ENCODE assay signal across 9 mouse cellular contexts in genomic region chr5:121003781-121004180, GRCm38 (mm10). TPM values are rescaled to one million over a fixed set of nuclear protein-coding genes. Genes with fewer than 3 reads are reported as not detected.
DNase-seq lines count a peak whose midpoint lies in the region; ATAC-seq and TF ChIP-seq lines count a peak whose summit lies in the region.
"Had no signal": no experiment of that assay in that cellular context is flagged by ENCODE, and none has a peak within 500 bp of the region (broad histone marks: within the 10 kb centered on the region; RNA-seq: fewer than 3 reads in every experiment).

No protein-coding gene starts in this region.

- DNase-seq in A20 (ENCODE audit: low read depth, low spot score), result peak; percentile 48
- DNase-seq in forebrain, embryonic 10.5 days (ENCODE audit: extremely low spot score, low spot score), result no peak
- DNase-seq in testis, postnatal 14 days (ENCODE audit: low spot score), result no peak

- peak; percentile 34; the same call in 1 of the 2 replicates for ATAC-seq in megakaryocyte progenitor cell, adult 5-6 weeks (replicated peaks; ENCODE audit: poor library complexity)
- ATAC-seq in activated CD4-positive, CD25-positive, alpha-beta regulatory T cell, adult 4 months, result no peak
- ATAC-seq in intestine, embryonic 15.5 days, result no peak

- no peak overlapping the region for H3K27ac ChIP-seq in ES-Bruce4 (ENCODE audit: insufficient read depth, low read length)
- 0 out of 2 replicates have a peak overlapping the region, but pooled peaks have one; percentile 46 for H3K27ac ChIP-seq in forebrain, embryonic 10.5 days
- no peak overlapping the region for H3K27ac ChIP-seq in intestine, embryonic 15.5 days
- H3K27ac ChIP-seq: stomach, embryonic 15.5 days had no signal

- H3K27me3 ChIP-seq in ES-Bruce4 (ENCODE audit: control insufficient read depth, insufficient read depth, low read length, poor library complexity, severe bottlenecking), result no peaks in the 10 kb centered on the region
- peaks cover 35% of the 10 kb centered on the region for H3K27me3 ChIP-seq in forebrain, embryonic 10.5 days (ENCODE audit: poor library complexity, severe bottlenecking)
- peaks cover 13% of the 10 kb centered on the region for H3K27me3 ChIP-seq in intestine, embryonic 15.5 days (replicated peaks)

- peaks cover 6% of the 10 kb centered on the region for H3K4me1 ChIP-seq in ES-Bruce4 (ENCODE audit: control insufficient read depth, insufficient read depth, low read length)
- peaks cover 18% of the 10 kb centered on the region for H3K4me1 ChIP-seq in forebrain, embryonic 10.5 days
- no peaks in the 10 kb centered on the region for H3K4me1 ChIP-seq in intestine, embryonic 15.5 days (replicated peaks)
- H3K4me1 ChIP-seq: stomach, embryonic 15.5 days had no signal

- H3K36me3 ChIP-seq in ES-Bruce4 (ENCODE audit: control insufficient read depth, insufficient read depth, low read length, poor library complexity, severe bottlenecking), result no peaks in the 10 kb centered on the region
- no peaks in the 10 kb centered on the region for H3K36me3 ChIP-seq in forebrain, embryonic 10.5 days (replicated peaks)
- no peaks in the 10 kb centered on the region for H3K36me3 ChIP-seq in intestine, embryonic 15.5 days
- H3K36me3 ChIP-seq: stomach, embryonic 15.5 days had no signal

- 0 out of 2 replicates have a peak overlapping the region, but pooled peaks have one; percentile 17 for H3K9ac ChIP-seq in ES-Bruce4 (ENCODE audit: low read depth, poor library complexity, severe bottlenecking)
- H3K9ac ChIP-seq in intestine, embryonic 15.5 days, result no peak overlapping the region
- H3K9ac ChIP-seq: stomach, embryonic 15.5 days had no signal

- no peak for TF ChIP-seq EP300 in ES-Bruce4 (IDR thresholded peaks at IDR 0.05; ENCODE audit: insufficient read depth, low read depth, low read length)

- WGBS in forebrain, embryonic 10.5 days, result 31% methylated on average over 17 of the region's 17 CpGs
- WGBS in intestine, embryonic 15.5 days, result 36% methylated on average over 17 of the region's 17 CpGs

- no peak overlapping the region for H3K4me2 ChIP-seq in intestine, embryonic 15.5 days (replicated peaks)
- H3K4me2 ChIP-seq: stomach, embryonic 15.5 days had no signal

- TF ChIP-seq CTCF in ES-Bruce4 (IDR thresholded peaks at IDR 0.05; ENCODE audit: low read depth, low read length), result no peak

- no peak overlapping the region for H3K4me3 ChIP-seq in ES-Bruce4 (ENCODE audit: low read depth, low read length)
- H3K4me3 ChIP-seq in forebrain, embryonic 10.5 days, result peak overlapping the region; percentile 34
- no peak overlapping the region for H3K4me3 ChIP-seq in intestine, embryonic 15.5 days (replicated peaks)
- H3K4me3 ChIP-seq: stomach, embryonic 15.5 days had no signal

- TF ChIP-seq POLR2A in ES-Bruce4 (IDR thresholded peaks at IDR 0.05; ENCODE audit: insufficient read depth, low read length), result no peak

- no peaks in the 10 kb centered on the region for H3K9me3 ChIP-seq in ES-Bruce4 (replicated peaks; ENCODE audit: control insufficient read depth, insufficient read depth, low read length, poor library complexity, severe bottlenecking)
- H3K9me3 ChIP-seq in forebrain, embryonic 10.5 days, result no peaks in the 10 kb centered on the region
- H3K9me3 ChIP-seq in intestine, embryonic 15.5 days, result no peaks in the 10 kb centered on the region
- H3K9me3 ChIP-seq: stomach, embryonic 15.5 days had no signal

RNA-seq across cellular contexts. Expression of gene Rph3a, which starts 6.1 kb away (rescaled TPM):
- polyA plus RNA-seq in ES-Bruce4 (2011; ENCODE audit: insufficient read depth, insufficient read length, low read depth, missing spikeins), result not detected in 2 replicates
- 0.25 and 0.60 TPM in 2 replicates for polyA plus RNA-seq in forebrain, embryonic 10.5 days (2016; fragmentation: Nextera tagmentation; extraction: Ambion mirVana)
- total RNA-seq in megakaryocyte progenitor cell, adult 5-6 weeks (2015), result not detected in 2 replicates
- not detected in 2 replicates for total RNA-seq in megakaryocyte progenitor cell, adult 5-6 weeks (2017)
- not detected for polyA plus RNA-seq in activated CD4-positive, CD25-positive, alpha-beta regulatory T cell, adult 4 months (2017; shearing (Covaris generic))
- 0.20 and 0.30 TPM in 2 replicates for polyA plus RNA-seq in intestine, embryonic 15.5 days (2015; fragmentation: Nextera tagmentation; extraction: Ambion mirVana)
- polyA plus RNA-seq: gonadal fat pad, adult 2 months had no signal
